Mouse (Mus musculus) G1E (cell line): Measurements from ENCODE around the gene Jph3. TPM values are rescaled to one million over a fixed set of nuclear protein-coding genes. Genes with fewer than 3 reads are reported as not detected.
A peak's percentile ranks its signal among the peaks of the same experiment; 100 is the strongest.

Experiments used
- ATAC-seq: 2 replicates; pipeline ENCODE4 v1.8.0; 2016; ENCODE audit warnings: mild to moderate bottlenecking; ENCODE audit not compliant: insufficient number of reproducible peaks, poor library complexity, low FRiP score, severe bottlenecking; ENCODE audit errors: extremely low read depth
- DNase-seq: peaks from one replicate; pipeline ENCODE4 v3.0.0; 2012; ENCODE audit warnings: low spot score
- H3K27me3 ChIP-seq: 2 replicates; pipeline ENCODE4 v1.6.1; 2012; ENCODE audit warnings: mild to moderate bottlenecking, low read length, inconsistent platforms; ENCODE audit not compliant: insufficient read depth
- H3K36me3 ChIP-seq: replicated peaks from 2 replicates; pipeline ENCODE3; 2012; ENCODE audit warnings: mild to moderate bottlenecking, inconsistent platforms
- H3K4me1 ChIP-seq: 2 replicates; pipeline ENCODE4 v1.6.1; 2012; ENCODE audit warnings: low read depth, low read length, inconsistent platforms, mixed read lengths; ENCODE audit not compliant: insufficient read depth
- H3K4me3 ChIP-seq: 2 replicates; pipeline ENCODE4 v1.5.1; 2012; ENCODE audit warnings: low read depth, mild to moderate bottlenecking, inconsistent platforms, low read length, moderate library complexity, mixed read lengths
- H3K9me3 ChIP-seq: replicated peaks from 2 replicates; pipeline ENCODE4 v1.6.1; 2012; ENCODE audit warnings: inconsistent platforms
- CTCF ChIP-seq: IDR thresholded peaks from 2 replicates; pipeline ENCODE4 v1.5.1; 2012; ENCODE audit warnings: low read depth, low read length, inconsistent platforms, mixed read lengths
- GATA1 ChIP-seq: IDR thresholded peaks from 2 replicates; pipeline ENCODE4 v1.6.1; 2012; ENCODE audit warnings: borderline replicate concordance, low read length, inconsistent platforms, mixed read lengths
- GATA2 ChIP-seq: IDR thresholded peaks from 2 replicates; pipeline ENCODE4 v1.6.1; 2012; ENCODE audit warnings: low read depth, low read length, inconsistent platforms, borderline replicate concordance
- POLR2AphosphoS5 ChIP-seq: IDR thresholded peaks from 2 replicates; pipeline ENCODE4 v1.6.1; 2012; ENCODE audit warnings: low read depth, low read length, inconsistent platforms; ENCODE audit not compliant: insufficient replicate concordance
- TAL1 ChIP-seq: conservative IDR thresholded peaks from 2 replicates; pipeline ENCODE4 v1.6.1; 2012; ENCODE audit warnings: low read depth, low read length, inconsistent platforms, mixed read lengths
- polyA plus RNA-seq: library from polyadenylated mRNA; stranded (reverse); fragments of >175 nt; gene quantifications from 2 replicates; pipeline ENCODE4 v1.2.3, GENCODE M21; 2012
- total RNA-seq, 2 experiments: library from RNA; stranded (forward) in 1 of 2; stranded (reverse) in 1 of 2; fragments of 200-1000 nt in 1 of 2; fragments of >200 nt in 1 of 2; fragmentation: Nextera tagmentation in 1 of 2; gene quantifications; 2 replicates each; pipeline ENCODE4 v1.2.3; 2014 to 2017

The Jph3 gene
- total and polyA plus RNA-seq, 3 experiments: 3.3 TPM; not detected in 2

DNA sequence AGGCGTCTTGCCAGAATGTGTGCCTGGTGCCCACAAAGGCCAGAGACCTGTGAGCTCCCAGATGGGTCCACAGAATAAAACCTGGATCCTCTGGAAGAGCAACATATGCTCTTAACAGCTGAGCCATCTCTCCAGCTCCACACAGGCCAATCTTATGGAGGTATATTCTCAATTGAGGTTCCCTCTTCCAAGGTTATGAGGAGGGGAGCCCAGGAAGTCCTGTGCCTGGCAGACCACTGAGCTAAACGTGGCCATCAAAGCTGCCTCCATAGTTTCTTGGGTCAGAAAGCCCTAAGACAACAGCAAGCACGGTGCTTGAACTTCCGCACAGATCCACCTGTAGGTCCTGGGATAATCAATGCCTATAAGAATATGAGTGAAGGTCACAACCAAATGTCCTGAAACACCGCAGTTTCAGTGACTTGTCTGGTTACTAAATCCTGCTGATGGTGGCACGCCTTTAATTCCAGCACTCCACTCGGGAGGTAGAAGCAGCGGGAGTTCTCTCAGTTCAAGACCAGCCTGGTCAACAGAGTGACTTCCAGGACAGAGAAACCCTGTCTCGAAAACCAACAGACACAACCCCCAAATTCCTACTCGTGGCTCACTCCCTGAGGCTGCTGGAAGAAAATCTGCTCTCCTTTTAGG, 99.1 kb downstream of the Jph3 start:
- no peak for TF ChIP-seq GATA2
- Histone ChIP-seq H3K9me3 (no peaks in the 10 kb centered on the region), H3K4me1 (peaks cover 24% of the 10 kb centered on the region), H3K4me3 (peak overlapping the region; percentile 87), H3K36me3 (peaks cover 6% of the 10 kb centered on the region), H3K27me3 (peaks cover 6% of the 10 kb centered on the region)
- no peak for ATAC-seq
- DNase-seq: no peak

DNA sequence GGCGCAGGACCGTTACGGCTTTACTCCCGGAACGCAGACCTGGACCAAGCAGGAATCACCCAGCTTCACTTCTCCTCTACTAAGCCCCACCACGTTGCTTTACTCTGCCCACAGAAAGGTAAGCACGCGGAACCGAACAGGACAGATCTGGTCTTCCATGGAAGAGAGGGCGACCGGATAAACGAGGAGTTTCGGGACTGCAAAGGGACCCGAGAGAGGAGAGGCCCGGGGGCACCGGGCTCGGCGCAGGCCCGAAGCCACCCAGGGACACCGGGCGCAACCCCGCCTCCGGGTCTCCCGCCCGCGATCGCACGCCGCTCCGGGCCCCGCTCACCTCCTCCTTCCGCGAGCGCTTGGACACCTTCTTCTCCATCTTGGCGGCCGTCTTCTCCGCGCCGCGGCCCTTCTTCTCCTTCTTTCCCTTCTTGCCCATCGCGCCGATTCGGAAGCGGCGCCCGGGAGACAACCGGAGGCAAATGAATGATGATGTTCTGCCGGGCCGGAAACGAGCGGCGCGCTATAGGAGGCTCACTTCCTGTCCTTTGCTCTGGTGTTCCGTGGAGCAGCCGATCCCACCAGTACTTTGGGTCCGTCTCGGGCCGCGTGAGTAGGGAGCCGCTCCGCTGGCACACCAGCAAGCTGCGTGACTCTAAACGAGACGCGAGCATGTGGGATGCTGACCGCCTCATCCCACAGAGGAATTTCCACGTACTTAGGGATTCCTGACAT, 99.8 kb downstream of the Jph3 start, which contains the start of gene Klhdc4:
TSS of gene Klhdc4 (minus strand) at position 522 of the 729 bp plus-strand sequence.
- Histone ChIP-seq H3K4me1 (peaks cover 24% of the 10 kb centered on the region), H3K9me3 (no peaks in the 10 kb centered on the region), H3K27me3 (peaks cover 6% of the 10 kb centered on the region), H3K36me3 (peaks cover 6% of the 10 kb centered on the region), H3K4me3 (peak within 1 kb of the TSS; percentile 87)
- TF ChIP-seq POLR2AphosphoS5: no peak
- TF ChIP-seq GATA1: no peak
- TF ChIP-seq TAL1: no peak
- DNase-seq: peak; percentile 64
- peak; percentile 98 for ATAC-seq

DNA sequence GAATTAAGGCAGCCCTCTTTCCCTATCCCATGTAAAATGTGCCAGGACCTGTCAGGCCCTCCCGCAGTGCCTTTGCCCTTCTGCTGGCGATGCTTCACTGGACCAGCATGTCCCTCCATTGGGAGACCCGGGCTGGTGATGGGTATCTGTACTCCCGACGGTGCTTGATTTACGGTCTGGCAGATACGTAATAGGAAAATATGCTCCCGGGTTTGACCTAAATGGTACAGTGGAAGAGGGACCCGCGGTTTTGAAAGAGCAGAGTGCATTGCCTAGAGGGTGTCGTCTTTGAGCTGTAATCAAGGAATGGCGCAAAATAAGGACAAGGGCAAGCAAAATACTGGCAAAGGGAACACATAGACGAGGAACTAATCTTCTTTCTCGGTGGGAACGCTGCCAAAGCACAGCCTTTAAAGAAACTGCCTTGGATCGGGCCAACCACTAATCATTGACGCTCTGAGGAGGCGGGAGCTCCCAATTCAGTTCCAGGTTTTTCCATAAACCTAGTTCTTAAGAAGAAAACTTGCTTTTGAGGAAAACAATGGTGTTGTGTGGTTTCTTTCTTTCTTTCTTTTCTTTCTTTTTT, 100.4 kb downstream of the Jph3 start:
- Histone ChIP-seq H3K27me3 (peaks cover 6% of the 10 kb centered on the region), H3K4me1 (peaks cover 24% of the 10 kb centered on the region), H3K36me3 (peaks cover 6% of the 10 kb centered on the region), H3K9me3 (no peaks in the 10 kb centered on the region), H3K4me3 (peak overlapping the region; percentile 87)
- TF ChIP-seq CTCF: no peak
- no peak for TF ChIP-seq TAL1
- no peak for TF ChIP-seq GATA2
- TF ChIP-seq POLR2AphosphoS5: no peak
- no peak for TF ChIP-seq GATA1
- DNase-seq: no peak
- ATAC-seq: peak; percentile 52

DNA sequence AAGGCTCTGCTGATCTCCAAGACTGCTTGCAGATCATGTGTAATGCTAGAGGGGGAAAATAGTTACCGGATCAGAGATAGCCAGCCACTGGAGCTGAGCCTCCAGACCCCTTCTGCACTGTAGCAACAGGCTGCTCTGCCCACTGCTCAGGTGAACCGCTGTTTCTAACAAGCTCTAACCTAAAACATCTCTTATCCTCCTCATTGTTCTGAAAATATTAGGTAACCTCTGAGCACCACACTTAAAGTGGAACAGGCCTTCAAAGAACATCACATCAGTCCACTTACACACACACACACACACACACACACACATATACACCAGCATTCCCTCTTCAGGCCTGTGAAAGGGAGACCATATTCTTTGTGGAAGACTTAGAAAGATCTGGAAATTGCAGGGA, 102.6 kb downstream of the Jph3 start:
- Histone ChIP-seq H3K36me3 (peaks cover 6% of the 10 kb centered on the region), H3K4me1 (peaks cover 24% of the 10 kb centered on the region), H3K9me3 (no peaks in the 10 kb centered on the region), H3K27me3 (peaks cover 6% of the 10 kb centered on the region), H3K4me3 (no peak overlapping the region)
- no peak for TF ChIP-seq GATA1
- TF ChIP-seq TAL1: no peak
- no peak for TF ChIP-seq GATA2
- no peak for TF ChIP-seq POLR2AphosphoS5
- no peak for TF ChIP-seq CTCF
- ATAC-seq (no peak), DNase-seq (no peak)

DNA sequence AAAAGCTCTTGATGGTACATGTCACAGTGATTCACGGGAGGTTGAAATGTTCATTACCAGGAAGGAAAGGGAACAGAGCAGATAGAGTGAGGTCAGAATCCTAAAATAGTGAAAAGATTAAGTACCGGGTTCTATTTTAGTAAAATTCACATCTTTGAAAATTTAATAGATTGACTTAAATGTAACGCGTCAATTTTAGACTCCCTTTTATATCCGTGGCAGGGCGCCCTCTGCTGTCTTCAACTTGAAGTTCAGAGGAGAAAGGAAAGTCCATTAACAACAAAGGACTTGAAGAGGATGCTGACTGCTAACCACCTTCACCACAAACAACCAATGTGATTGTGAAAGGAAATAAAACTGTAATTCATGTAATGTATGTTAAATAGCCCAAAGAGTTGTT, 103.1 kb downstream of the Jph3 start:
- peak; percentile 50 for DNase-seq

DNA sequence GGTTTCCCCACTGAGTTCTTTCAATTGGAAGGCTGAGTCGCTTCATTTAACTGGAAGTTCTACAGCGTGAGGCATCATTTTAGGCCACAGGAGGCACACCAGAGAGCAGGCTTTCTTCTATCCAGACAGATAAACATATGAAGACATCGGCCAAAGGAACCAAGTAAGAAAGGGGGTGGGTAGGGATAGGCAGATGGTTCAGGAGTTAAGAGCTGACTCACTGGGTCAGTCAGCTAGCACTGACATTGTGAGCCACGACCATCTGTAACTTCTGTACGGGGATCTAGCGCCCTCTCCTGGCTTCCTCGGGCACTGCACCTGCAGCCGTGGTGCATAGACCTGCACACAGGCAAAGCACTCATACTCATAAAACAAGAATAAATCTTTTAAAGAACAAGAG, 111.8 kb downstream of the Jph3 start:
- ATAC-seq (peak; percentile 49), DNase-seq (no peak)
- Histone ChIP-seq H3K9me3 (no peaks in the 10 kb centered on the region), H3K36me3 (no peaks in the 10 kb centered on the region), H3K27me3 (peaks cover 22% of the 10 kb centered on the region), H3K4me3 (peak overlapping the region; percentile 44; the same call in 1 of the 2 replicates), H3K4me1 (peaks cover 10% of the 10 kb centered on the region)
- TF ChIP-seq TAL1: no peak
- peak; percentile 99 for TF ChIP-seq CTCF
- no peak for TF ChIP-seq GATA2
- TF ChIP-seq GATA1: no peak
- no peak for TF ChIP-seq POLR2AphosphoS5

More for the DNA sequence above, 103.1 kb downstream of the Jph3 start:
- peaks cover 6% of the 10 kb centered on the region for H3K36me3 ChIP-seq
- no peak overlapping the region for H3K4me3 ChIP-seq
- TF ChIP-seq CTCF (peak; percentile 27; the same call in 1 of the 2 replicates), POLR2AphosphoS5 (no peak)
- ATAC-seq: no peak
- peaks cover 24% of the 10 kb centered on the region for H3K4me1 ChIP-seq
- H3K27me3 ChIP-seq: peaks cover 6% of the 10 kb centered on the region
- H3K9me3 ChIP-seq: no peaks in the 10 kb centered on the region
